In the genomic region with DNA sequence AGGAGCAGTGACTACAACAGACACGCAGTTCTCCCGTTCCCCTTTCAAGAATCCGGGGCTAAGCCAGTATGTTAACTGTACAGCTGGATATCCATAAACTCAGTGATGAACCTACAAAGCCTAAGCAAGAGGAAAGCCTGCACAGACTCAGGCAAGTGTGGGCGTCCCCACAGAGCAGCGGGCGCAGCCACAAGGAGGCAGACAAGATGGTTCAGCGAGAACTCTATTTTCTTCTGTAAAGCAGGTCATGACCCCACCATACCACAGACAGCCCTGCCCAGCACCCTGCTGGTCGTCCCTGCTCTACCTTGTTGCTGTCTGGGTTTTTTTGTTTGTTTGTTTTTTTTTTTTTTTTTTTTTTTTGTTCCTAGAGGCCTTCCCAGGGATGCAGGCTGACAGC, we compare ENCODE assay signal across 11 mouse cellular contexts.
"Had no signal": no experiment of that assay in that cellular context is flagged by ENCODE, and none has a peak within 500 bp of the region (broad histone marks: within the 10 kb centered on the region; RNA-seq: fewer than 3 reads in every experiment).

No protein-coding gene starts in this region.

- H3K27ac ChIP-seq: limb, embryonic 10.5 days; liver, embryonic 15.5 days; stomach, postnatal 0 days had no signal

- H3K4me3 ChIP-seq: limb, embryonic 10.5 days; liver, embryonic 15.5 days had no signal

- DNase-seq: kidney, adult 8-10 months; kidney, postnatal 25 days; layer of hippocampus, adult 9-11 months; lung, adult 2 months; lung, postnatal 36 days; midbrain, embryonic 14.5 days; thymus, adult 18-20 months; thymus, postnatal 14 days had no signal
